Mouse (Mus musculus) megakaryocyte, embryonic 14.5 days (primary cell): ENCODE measurements around the gene Clec2i.
"Not testable (repeated sequence)": the region's sequence is repeated elsewhere in the genome, so short reads cannot be mapped to it uniquely, and the experiment has no call there.

Experiments used
- FLI1 ChIP-seq: IDR thresholded peaks from 2 replicates; pipeline ENCODE4 v1.6.1; 2012; ENCODE audit warnings: low read length, inconsistent platforms, mixed read lengths
- GATA1 ChIP-seq: IDR thresholded peaks from 3 replicates; pipeline ENCODE4 v1.6.1; 2012; ENCODE audit warnings: mixed read lengths, low read length, inconsistent platforms, borderline replicate concordance

DNA sequence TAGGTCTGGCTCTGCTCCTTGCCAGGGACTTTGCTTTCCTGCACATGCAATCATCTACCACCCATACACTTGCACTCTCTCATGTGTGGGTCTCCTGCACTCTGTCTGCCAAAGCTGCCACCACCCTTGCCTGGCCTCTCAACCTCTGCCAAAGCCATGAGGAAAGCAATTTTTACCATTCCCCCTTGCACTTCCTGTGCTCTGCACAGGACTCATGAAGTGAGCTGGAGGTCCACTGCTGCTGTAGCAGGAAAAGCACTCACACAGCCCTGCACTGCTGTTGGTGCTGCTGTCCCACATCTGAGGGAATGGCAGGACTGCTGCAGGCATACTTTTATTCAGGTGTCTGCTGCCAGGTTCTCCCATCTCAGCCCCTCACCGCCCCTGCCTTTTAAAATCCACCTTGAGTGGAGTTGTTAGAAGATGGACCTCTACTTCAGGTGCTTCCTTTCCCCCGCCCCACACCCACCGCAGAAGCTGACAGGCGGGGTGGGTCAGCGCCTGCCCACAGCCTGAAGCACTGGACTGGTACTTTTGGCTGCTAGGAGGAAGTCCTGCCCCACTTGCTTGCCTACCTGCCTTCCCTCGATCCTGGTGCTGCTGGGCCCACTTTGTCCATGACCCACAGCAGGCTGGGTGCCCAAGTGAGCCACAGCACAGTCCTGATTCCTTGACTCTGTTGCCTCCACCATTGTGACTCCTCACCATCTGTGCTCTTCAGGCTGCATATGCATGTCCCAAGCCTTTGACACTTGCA is 13.6 kb downstream of the Clec2i start:
- not testable (repeated sequence) for TF ChIP-seq GATA1, FLI1
